Mouse (Mus musculus) G1E (cell line): ENCODE results near the gene Pawr.

ENCODE experiments used
- CTCF ChIP-seq: IDR thresholded peaks from 2 replicates; pipeline ENCODE4 v1.5.1; 2012; ENCODE audit warnings: low read depth, low read length, inconsistent platforms, mixed read lengths
- GATA1 ChIP-seq: IDR thresholded peaks from 2 replicates; pipeline ENCODE4 v1.6.1; 2012; ENCODE audit warnings: borderline replicate concordance, low read length, inconsistent platforms, mixed read lengths
- TAL1 ChIP-seq: conservative IDR thresholded peaks from 2 replicates; pipeline ENCODE4 v1.6.1; 2012; ENCODE audit warnings: low read depth, low read length, inconsistent platforms, mixed read lengths

- TF ChIP-seq GATA1 (no peak), CTCF (no peak), TAL1 (no peak)
Observed at GRCm38 (mm10) chr10:108284977-108285376, 46.9 kb upstream of the Pawr start.
